Mouse (Mus musculus): ENCODE results near the gene Cntnap5a. TPM values are rescaled to one million over a fixed set of nuclear protein-coding genes. Genes with fewer than 3 reads are reported as not detected.

Cntnap5a gene
- total RNA-seq (2012; rRNA removed) (not detected in 2 replicates), polyA plus RNA-seq (2012; ENCODE audit: insufficient read depth in 1 of 2, insufficient read length in 2 of 2, low read depth in 1 of 2, low replicate concordance in 2 of 2, missing spikeins in 1 of 2) (not detected)

DNA sequence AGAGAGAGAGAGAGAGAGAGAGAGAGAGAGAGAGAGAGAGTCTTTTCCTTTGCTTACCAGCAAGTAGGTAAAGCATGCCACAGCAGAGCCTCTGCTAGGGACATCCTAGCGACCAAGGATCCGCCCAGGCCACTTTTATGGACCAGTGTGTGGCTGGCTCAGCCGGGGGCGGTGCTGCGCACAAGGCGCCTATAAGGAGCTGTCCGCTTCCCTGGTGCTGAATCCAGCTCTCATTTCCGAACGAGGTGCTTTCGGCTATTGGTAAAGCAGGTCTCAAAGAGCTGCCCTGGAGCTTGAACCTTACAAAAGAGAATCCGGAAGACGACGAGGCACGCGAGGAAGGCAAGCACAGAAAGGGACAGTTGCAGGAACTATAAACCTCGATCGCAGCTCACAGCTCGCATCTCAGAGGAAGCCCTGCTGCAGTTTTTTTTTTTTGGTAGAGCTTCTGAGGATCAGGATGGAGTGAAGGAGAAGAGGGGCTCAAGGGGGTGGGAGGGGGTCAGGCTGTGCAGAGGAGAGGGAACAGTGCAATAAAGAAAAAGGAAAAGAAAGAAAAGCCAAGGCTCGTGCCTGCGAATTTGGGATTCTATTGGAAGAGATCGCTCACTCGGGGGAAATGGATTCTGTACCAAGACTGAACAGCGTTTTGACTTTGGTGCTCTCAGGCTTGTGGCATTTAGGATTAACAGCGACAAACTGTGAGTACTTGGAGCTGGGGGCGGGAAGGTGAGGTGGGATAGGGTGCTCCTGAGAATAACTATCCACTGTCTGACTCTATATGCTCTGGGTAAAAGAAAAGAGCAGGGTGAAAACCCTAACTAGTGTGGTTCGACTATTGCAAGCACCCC lies at the start of gene Cntnap5a:
Cntnap5a (plus strand) TSS at position 239 of the 851 bp plus-strand sequence.
- no peaks in the 10 kb centered on the region for H3K4me1 ChIP-seq (ENCODE audit: control insufficient read depth in 1 of 2, insufficient read depth in 2 of 2, low read length in 2 of 2)
- H3K79me2 ChIP-seq (ENCODE audit: control insufficient read depth, insufficient read depth, low read length, poor library complexity): no peaks in the 10 kb centered on the region
- H3K9me3 ChIP-seq (replicated peaks; ENCODE audit: insufficient read depth, low read length): no peaks in the 10 kb centered on the region
- H3K36me3 ChIP-seq (ENCODE audit: control insufficient read depth in 1 of 2, insufficient read depth in 2 of 2, low read length in 2 of 2): no peaks in the 10 kb centered on the region
- no peak within 1 kb of the TSS for H3K4me3 ChIP-seq (ENCODE audit: control insufficient read depth in 1 of 2, insufficient read depth in 1 of 2, low read depth in 2 of 2, low read length in 2 of 2)
- DNase-seq (ENCODE audit: low read depth, low spot score): peak; percentile 13
- H3K27ac ChIP-seq (ENCODE audit: control insufficient read depth, low read depth, low read length): no peak within 1 kb of the TSS
- TF ChIP-seq USF1 (IDR thresholded peaks at IDR 0.05; ENCODE audit: low read depth, low read length) (no peak), SMC3 (IDR thresholded peaks at IDR 0.05; ENCODE audit: low read depth, low read length) (no peak), MAX (IDR thresholded peaks at IDR 0.05; ENCODE audit: low read length) (no peak), GATA1 (IDR thresholded peaks at IDR 0.05; ENCODE audit: low read depth, low read length) (no peak), RCOR1 (IDR thresholded peaks at IDR 0.05; ENCODE audit: low read depth, low read length) (no peak), ZNF384 (IDR thresholded peaks at IDR 0.05; ENCODE audit: low read depth, low read length) (no peak), USF2 (IDR thresholded peaks at IDR 0.05; ENCODE audit: borderline replicate concordance in 1 of 2, insufficient read depth in 1 of 2, low read depth in 1 of 2, low read length in 2 of 2) (no peak), RAD21 (IDR thresholded peaks at IDR 0.05; ENCODE audit: low read depth, low read length) (no peak), ZMIZ1 (IDR thresholded peaks at IDR 0.05; ENCODE audit: low read depth, low read length) (no peak), MYB (IDR thresholded peaks at IDR 0.05; ENCODE audit: low read depth, low read length) (no peak), GABPA (IDR thresholded peaks at IDR 0.05; ENCODE audit: low read depth, low read length) (no peak), UBTF (IDR thresholded peaks at IDR 0.05; ENCODE audit: borderline replicate concordance, insufficient read depth, low read depth, low read length) (no peak), EP300 (IDR thresholded peaks at IDR 0.05; ENCODE audit: low read depth in 1 of 2, low read length in 2 of 2) (no peak)
- H3K9ac ChIP-seq (ENCODE audit: control insufficient read depth, low read depth, low read length, poor library complexity, severe bottlenecking): no peak within 1 kb of the TSS
- no peaks in the 10 kb centered on the region for H3K27me3 ChIP-seq (ENCODE audit: control insufficient read depth in 1 of 2, insufficient read depth in 2 of 2, low read length in 2 of 2)

DNA sequence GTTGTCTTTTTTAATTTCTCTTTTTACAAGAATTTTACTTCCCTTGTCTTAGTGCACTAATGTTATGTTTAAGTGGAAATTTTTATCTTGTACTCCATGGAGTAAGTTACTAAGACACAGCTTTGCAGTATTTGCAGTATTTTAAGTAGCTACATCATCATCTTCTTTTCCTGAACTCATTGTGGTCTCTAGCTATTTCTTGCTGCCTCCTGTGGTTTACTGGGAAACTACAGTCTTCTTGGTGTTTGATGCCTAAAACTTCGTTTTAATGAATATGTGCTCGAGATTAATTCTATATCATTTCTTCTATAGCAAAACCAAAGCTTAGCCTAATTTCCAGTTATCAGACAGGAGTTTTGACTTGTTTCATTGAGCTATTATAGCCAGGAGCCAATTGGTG lies 37.6 kb upstream of the Cntnap5a start:
- TF ChIP-seq TAL1 (IDR thresholded peaks at IDR 0.05; ENCODE audit: low read length): no peak
- no peak for TF ChIP-seq MXI1 (IDR thresholded peaks at IDR 0.05; ENCODE audit: low read depth, low read length)
- no peak for TF ChIP-seq ZNF384 (IDR thresholded peaks at IDR 0.05; ENCODE audit: low read depth, low read length)
- no peak for TF ChIP-seq CHD2 (IDR thresholded peaks at IDR 0.05; ENCODE audit: low read length)
- no peak for TF ChIP-seq RCOR1 (IDR thresholded peaks at IDR 0.05; ENCODE audit: low read depth, low read length)
- TF ChIP-seq NRF1 (IDR thresholded peaks at IDR 0.05; ENCODE audit: insufficient read depth, low read depth, low read length, poor library complexity, severe bottlenecking): no peak
- Histone ChIP-seq H3K27me3 (ENCODE audit: control insufficient read depth in 1 of 2, insufficient read depth in 2 of 2, low read length in 2 of 2) (no peaks in the 10 kb centered on the region), H3K4me3 (ENCODE audit: control insufficient read depth in 1 of 2, insufficient read depth in 1 of 2, low read depth in 2 of 2, low read length in 2 of 2) (no peak overlapping the region), H3K36me3 (ENCODE audit: control insufficient read depth in 1 of 2, insufficient read depth in 2 of 2, low read length in 2 of 2) (no peaks in the 10 kb centered on the region), H3K79me2 (ENCODE audit: control insufficient read depth, insufficient read depth, low read length, poor library complexity) (no peaks in the 10 kb centered on the region), H3K9me3 (replicated peaks; ENCODE audit: insufficient read depth, low read length) (no peaks in the 10 kb centered on the region), H3K9ac (ENCODE audit: control insufficient read depth, low read depth, low read length, poor library complexity, severe bottlenecking) (no peak overlapping the region), H3K4me1 (ENCODE audit: control insufficient read depth in 1 of 2, insufficient read depth in 2 of 2, low read length in 2 of 2) (no peaks in the 10 kb centered on the region), H3K27ac (ENCODE audit: control insufficient read depth, low read depth, low read length) (no peak overlapping the region)
- no peak for DNase-seq (ENCODE audit: low read depth, low spot score)

Measured in MEL (cell line).